Mouse (Mus musculus) brown adipose tissue, adult 24 weeks (tissue): ENCODE measurements around the gene Idua. TPM values are rescaled to one million over a fixed set of nuclear protein-coding genes. Genes with fewer than 3 reads are reported as not detected.

ENCODE experiments used
- H3K27ac ChIP-seq: fragments of 200-500 bp; replicated peaks from 2 replicates; pipeline ENCODE4 v1.5.1; 2012; ENCODE audit warnings: low read depth, mild to moderate bottlenecking, low read length
- H3K4me1 ChIP-seq: fragments of 200-500 bp; 2 replicates; pipeline ENCODE4 v1.6.1; 2012; ENCODE audit warnings: low read length, mixed read lengths; ENCODE audit not compliant: control insufficient read depth, insufficient read depth, insufficient read length
- H3K4me3 ChIP-seq: fragments of 200-500 bp; 2 replicates; pipeline ENCODE4 v1.5.1; 2012; ENCODE audit warnings: low read depth, mild to moderate bottlenecking, low read length, moderate library complexity; ENCODE audit not compliant: insufficient read depth
- polyA plus RNA-seq: library from polyadenylated mRNA; stranded (reverse); fragments of >200 nt; gene quantifications from 2 replicates; pipeline ENCODE4 v1.2.4, GENCODE M21; 2012; ENCODE audit not compliant: missing spikeins, insufficient read depth, insufficient read length

The Idua gene
- polyA plus RNA-seq, 1 experiment = 3.4 TPM

DNA sequence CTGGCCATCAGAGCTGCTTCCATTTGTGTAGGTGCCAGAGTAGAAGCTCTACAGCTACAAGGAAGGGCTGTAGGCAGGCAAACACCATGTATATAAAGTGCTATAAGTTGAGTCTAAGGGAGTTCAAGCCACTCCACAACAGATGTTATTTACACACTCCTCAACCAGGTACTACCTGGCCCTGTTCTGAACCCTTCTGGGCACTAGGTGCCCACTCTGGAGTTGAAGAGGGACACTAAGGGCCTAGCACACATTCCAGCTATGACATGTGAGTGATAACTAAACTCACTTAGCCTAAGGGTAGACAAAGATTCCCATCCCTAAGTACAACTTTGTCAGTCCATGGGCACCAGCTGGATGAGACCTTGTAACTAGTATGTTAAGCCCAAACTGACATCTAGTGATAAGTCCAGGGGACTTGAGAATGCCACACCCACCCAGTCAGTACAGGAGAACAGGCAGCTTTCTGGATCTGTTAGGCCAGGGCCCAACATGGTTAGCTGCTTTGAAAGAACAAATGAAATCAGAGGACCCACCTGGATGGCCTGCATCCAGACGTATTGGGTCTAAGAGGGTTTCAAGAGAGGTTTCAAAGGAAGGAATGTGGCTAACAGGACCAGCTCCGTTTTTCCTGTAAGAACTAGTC is 12.2 kb upstream of the Idua start:
- Histone ChIP-seq H3K4me3 (no peak overlapping the region), H3K27ac (no peak overlapping the region), H3K4me1 (no peaks in the 10 kb centered on the region)

DNA sequence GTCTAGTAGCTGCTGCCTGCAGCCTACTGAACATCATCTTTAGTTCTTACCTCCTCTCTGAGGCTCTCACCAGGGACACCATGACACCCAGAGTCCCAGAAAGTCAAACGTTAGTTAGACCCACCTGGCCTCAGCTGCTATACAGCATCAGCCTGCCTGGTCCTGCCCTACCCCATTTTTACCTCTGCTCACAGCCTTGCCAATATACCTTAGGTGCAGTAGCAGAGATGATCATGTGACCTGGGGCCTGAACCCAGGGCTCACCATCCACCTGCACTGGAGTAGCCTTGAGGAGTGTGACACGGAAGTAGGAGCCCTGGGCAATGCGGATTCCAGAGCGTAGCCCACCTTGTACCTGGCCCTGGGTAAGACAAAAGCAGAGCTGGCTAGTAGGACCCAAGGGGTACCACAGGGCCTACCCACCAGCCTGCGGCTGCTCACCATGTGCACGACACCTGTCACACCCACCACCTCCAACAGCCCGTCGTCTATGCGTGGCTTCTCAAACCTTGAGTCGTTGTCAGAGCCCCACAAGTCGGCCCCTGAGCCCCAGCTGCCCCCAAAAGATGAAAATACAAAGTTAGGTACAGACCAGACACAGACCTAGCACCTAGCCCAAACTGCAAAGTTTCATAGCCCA is 11.1 kb upstream of the Idua start:
- no peak overlapping the region for H3K27ac ChIP-seq
- H3K4me3 ChIP-seq = no peak overlapping the region
- H3K4me1 ChIP-seq = no peaks in the 10 kb centered on the region

DNA sequence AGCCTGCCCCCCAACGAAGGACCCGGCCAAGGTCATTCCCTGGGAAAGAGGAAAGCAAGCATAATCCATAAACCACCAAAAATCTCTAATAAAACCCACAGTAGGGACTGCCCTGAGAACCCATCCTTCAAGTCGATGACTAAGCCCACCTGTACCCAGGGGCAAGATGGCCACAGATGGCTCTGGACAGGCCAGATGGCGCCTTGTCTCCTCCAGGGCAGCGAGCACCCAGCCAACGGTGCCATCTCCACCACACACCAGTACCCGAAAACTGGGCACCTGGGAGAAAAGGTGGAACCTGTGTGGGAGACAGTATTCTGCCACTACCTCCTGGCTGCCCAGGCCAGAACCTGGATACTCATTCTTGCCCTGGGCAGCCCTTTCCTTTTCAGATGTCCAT is 9.8 kb upstream of the Idua start:
- Histone ChIP-seq H3K4me3 (no peak overlapping the region), H3K4me1 (no peaks in the 10 kb centered on the region), H3K27ac (no peak overlapping the region)

DNA sequence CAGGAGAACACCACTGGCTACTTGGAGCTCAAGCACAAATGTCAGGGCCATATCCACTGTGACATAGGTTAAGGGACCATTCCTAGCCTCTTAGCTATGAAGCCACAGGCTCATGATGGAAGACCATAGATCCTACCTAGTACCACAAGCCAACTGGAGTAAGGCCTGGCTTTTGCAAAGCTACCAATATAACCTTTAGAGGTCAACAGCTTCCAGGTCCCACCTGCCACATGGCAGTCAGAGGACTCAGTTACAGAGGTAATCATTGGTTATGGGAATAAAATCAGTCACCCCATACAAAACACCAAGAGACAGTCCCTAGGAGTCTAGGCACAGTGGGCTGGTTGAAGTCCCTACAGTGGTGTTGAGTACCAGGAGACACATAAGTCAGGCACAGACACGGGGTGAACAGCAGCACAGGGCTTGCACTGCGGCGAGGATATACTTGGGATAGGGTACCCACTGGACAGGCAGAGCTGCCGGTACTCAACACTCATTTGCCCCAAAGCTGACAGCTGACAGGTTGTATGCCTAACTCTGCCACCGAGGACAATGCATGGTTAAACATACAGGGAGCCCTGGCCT is 8.9 kb upstream of the Idua start:
- no peak overlapping the region for H3K4me3 ChIP-seq
- H3K27ac ChIP-seq = no peak overlapping the region
- H3K4me1 ChIP-seq = no peaks in the 10 kb centered on the region

DNA sequence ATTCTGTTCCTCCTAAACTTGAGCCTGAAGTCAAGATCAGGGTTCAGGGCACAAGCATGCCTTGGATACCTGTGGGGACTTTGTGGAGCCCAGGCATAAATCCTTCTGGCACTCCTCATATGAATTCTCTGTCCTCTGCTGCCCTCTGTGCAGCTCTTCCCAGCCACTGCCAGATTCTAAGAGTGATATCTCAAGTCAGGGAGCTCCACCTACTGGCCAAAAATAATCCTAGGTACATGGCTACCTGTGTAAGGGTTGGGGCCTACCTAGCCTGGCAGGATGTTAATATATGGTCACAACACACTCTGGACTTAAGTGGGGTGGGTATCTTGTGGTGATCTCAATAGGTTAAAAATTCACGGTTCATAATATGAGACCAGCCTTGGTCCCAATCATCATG is 8.3 kb upstream of the Idua start:
- Histone ChIP-seq H3K27ac (no peak overlapping the region), H3K4me3 (no peak overlapping the region), H3K4me1 (no peaks in the 10 kb centered on the region)

DNA sequence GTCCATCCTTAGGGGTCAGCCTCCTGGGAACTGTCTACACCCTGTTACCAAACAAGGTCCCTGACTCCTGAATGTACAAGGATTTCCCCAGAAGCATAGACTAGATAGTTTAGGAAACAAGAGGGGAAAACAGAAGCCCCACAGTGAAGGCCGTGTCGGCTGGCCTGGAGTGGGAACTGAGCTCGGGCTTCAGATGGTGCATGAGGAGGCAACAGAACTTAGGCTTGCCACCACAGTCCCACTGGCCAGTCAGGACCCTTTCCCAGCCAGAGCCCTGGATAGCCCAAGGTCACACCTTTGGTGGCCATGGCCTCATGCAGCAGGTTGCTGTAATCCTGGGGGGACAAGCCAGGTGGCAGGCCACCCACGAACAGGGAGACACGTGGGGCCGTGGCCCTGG is 6.8 kb upstream of the Idua start:
- no peak overlapping the region for H3K27ac ChIP-seq
- no peaks in the 10 kb centered on the region for H3K4me1 ChIP-seq
- H3K4me3 ChIP-seq = no peak overlapping the region

DNA sequence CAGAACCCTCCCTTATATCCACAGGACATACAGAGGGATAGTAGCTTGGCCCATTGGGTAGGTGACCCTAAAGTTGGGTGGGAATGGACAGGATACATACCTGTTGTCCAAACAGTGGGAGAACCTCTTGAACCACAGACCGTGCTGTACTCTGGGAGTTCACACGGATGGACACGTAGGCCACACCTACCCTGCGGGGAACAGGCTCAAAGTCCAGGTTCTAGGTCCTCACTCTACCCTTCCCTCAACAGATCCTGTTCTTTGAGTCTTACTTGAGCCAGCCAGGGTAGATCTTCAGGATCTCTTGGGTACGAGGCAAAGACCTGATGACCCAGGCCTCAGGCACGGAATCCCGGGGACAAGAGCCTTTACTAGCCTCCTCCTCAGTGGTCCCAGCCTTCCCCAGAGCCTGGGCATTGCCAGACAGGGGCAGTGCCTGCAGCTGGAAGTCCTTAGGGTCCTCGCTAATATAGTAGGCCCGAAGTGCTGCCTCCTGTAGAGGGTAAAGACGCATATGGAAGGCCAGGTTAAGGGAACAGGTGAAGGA is 5.6 kb upstream of the Idua start:
- H3K27ac ChIP-seq = no peak overlapping the region

DNA sequence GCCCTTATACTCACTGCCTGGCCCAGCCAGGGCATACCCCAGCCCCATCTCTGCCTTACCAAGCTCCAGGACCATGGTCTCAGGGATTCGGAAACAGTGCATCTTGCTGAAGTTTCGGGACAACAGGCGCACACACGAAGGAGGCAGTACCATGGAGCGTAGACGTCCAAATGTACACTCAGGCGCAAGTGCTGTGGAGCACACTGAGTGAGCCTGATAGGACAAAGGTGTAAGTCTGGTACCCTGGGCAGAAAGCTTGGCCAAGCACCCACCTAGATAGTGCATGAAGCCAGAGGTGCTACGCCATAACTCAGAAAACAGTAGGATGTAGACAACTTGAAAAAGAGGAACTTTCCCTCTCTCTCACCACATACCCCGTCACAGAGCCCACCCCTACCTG is 4.8 kb upstream of the Idua start:
- Histone ChIP-seq H3K4me3 (no peak overlapping the region), H3K4me1 (peaks cover 5% of the 10 kb centered on the region), H3K27ac (no peak overlapping the region)

More for the DNA sequence above, 5.6 kb upstream of the Idua start:
- Histone ChIP-seq H3K4me3 (no peak overlapping the region), H3K4me1 (0 out of 2 replicates have a peak, but pooled peaks cover under 1% of the 10 kb centered on the region)

DNA sequence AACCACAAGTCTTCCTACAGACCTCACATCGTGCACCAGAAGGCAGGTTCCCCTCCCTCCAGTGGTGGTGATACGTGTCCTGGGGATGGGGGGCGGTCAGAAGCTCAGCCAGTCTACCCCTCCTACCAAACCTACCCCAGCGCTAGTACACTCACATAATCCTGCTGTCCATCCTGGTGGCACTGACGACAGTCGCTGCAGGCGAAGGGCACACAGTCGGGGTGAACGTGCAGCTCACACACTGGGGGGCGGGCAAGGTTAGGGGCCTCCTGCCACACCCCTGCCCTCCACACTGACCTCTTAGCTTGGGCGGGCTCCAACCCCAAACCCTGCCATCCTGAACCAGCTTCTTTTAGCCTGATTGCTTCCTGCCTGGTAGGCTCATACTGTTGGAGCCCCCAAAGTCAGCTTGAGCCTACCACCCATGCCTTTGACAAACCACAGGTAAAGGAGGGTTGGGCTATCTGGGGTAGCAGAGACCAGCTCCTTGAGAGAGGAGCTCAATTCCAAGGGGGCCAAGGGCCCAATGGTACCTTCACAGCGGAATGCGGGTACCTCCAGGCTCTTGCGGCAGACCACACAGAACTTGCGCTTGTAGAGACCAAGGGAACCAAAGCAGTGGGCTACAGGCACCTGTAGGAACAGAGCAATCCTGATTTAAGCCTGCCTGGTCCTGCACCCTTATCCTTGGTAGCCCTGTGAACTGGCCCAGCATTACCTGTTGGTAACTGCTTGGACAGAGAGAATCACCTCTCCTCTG is 4.1 kb upstream of the Idua start:
- Histone ChIP-seq H3K4me1 (peaks cover 5% of the 10 kb centered on the region), H3K27ac (no peak overlapping the region)

DNA sequence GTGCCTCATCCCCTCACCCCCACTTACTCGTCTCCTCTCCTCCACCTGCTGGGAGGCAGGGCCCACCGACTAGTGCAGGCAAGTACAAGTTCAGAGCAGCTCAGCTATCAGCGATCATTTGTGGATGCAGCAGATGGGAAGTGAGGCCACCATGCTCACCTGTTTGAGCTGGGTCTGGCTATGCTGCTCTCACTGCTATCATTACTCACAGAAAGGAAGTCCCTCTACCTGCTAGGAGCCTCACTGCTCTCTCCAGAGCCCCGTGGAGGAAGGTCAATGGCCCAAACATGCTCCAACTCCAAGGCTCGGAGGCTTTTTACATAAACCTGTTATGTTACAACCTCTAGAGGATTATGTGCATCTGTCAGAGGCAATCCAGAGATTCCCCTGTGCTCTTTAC is 2.7 kb upstream of the Idua start:
- no peak overlapping the region for H3K4me3 ChIP-seq
- peaks cover 5% of the 10 kb centered on the region for H3K4me1 ChIP-seq
- H3K27ac ChIP-seq = no peak overlapping the region

More for the DNA sequence above, 4.1 kb upstream of the Idua start:
- H3K4me3 ChIP-seq = no peak overlapping the region

DNA sequence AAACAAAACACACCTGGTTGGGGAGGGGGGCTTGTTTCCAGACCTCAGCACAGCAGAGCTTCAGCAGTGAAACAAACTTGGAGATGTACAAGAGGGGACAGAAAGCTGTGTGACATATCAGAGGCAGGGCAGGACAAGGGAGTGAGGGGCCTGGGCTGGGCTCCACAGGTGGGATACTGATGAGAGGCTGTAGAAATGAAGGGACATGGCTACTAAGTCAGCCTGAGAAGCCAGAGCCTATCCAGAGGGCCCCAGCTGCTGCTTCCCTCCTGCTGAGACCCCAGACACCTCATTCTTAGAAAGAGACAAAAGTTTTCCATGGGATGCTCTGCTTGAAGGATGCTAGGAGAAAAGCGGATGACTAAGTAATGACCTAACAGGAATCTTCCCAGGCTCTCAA is 1.5 kb upstream of the Idua start:
- Histone ChIP-seq H3K4me3 (no peak overlapping the region), H3K27ac (no peak overlapping the region), H3K4me1 (peaks cover 5% of the 10 kb centered on the region)

DNA sequence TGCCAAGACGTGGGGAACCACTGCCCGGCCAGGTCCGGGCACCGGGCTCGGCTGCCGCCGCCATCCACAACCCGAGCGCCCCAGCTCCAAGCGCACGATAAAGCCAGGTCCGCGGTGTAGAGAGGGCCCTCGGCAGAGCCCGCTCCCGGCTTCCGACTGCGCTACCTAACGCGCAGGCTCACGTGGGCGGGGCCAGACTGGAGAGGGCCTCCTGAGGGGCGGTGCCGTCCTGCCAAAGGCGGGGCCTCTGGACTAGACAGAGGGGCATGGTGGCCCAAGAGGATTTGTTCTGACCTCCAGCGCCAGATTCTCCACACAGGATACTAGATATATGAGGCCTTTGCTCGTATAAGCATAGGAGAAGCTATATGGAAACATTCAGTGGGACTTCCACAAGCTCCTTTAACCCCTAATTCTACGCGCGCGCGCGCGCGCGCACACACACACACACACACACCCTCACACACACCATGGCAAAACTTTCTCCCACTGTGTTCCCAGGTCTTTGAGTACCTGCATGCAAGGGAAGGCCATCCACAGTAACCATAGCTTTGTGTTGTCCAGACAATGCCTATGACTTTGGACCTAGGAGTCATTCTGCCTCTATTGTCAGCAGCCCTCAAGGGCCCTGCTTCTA is 619 bp downstream of the Idua start:
- peak overlapping the region; percentile 93 for H3K4me3 ChIP-seq
- H3K27ac ChIP-seq = 0 out of 2 replicates have a peak overlapping the region, but pooled peaks have one; percentile 6
- H3K4me1 ChIP-seq = peaks cover 5% of the 10 kb centered on the region

DNA sequence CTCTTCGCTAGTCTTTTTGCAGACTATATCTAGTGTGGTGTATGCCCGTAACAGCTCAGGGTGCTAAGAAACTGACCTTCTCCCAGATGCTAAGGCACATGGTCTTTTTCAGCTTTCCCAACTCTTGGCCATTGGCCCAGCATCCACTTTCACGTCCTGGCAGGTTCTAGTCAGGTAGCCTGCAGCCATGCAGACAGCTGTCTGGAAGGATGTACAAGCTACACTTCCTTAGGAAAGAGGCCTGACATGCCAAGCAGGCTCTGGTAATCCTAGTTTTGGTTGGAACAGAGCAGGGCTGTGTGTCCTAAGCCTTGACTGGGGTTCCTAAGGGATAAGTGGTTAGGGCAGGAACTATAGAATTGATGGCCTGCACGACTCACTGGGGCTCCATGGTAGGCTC is 2.6 kb downstream of the Idua start:
- H3K27ac ChIP-seq = no peak overlapping the region
- peaks cover 5% of the 10 kb centered on the region for H3K4me1 ChIP-seq
- H3K4me3 ChIP-seq = no peak overlapping the region

DNA sequence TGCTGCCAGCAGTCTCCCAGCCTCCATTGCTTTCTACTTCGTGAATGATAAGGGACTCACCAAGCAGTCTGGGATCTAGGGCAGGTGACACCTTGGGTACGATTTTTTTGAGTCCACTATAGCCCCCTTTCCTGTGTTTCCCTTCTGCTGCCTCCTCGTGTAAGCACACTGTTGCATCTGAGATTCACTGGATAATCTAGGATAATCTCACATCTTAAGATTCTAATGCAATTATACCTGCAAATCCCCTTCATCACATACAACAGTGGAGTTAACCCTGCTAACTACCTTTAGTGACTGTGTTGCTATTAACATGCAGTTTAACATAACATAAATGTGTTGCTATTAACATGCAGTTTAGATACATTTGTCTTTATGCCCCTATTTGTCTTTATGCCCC is 4.9 kb downstream of the Idua start:
- peaks cover 5% of the 10 kb centered on the region for H3K4me1 ChIP-seq
- H3K4me3 ChIP-seq = no peak overlapping the region
- no peak overlapping the region for H3K27ac ChIP-seq

DNA sequence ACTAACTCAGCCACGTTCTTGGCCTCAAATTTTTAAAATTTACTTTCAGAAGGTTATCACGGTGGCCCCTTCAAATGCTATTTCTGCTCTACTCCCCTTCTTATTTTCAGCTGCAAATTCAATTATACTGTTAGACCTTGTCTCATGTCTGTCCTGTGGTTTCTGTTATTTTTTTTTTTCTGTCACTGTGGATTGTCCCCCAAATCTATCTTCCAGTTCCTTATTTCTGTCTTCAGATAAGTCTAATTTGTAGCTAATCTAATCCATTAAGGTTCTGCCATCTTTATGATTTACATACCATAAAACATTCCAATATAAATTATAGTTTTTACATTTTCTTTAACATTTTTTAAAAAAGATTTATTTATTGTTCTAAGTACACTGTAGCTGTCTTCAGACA is 7.2 kb downstream of the Idua start:
- H3K4me3 ChIP-seq = no peak overlapping the region
- no peak overlapping the region for H3K27ac ChIP-seq
- peaks cover 6% of the 10 kb centered on the region for H3K4me1 ChIP-seq
